Mouse (Mus musculus): ENCODE results near the gene Cbl. TPM values are rescaled to one million over a fixed set of nuclear protein-coding genes. Genes with fewer than 3 reads are reported as not detected.

Cbl gene
- polyA plus RNA-seq, 1 experiment from 2014 or later = 19.7 TPM

GRCm38 (mm10) chr9:44108269-44109055 is 125.4 kb downstream of the Cbl start:
- Histone ChIP-seq H3K9ac (replicated peaks; ENCODE audit: low read depth, low read length) (no peak overlapping the region), H3K36me3 (ENCODE audit: control insufficient read depth, insufficient read depth, low read length) (no peaks in the 10 kb centered on the region; the same call in 1 of the 2 replicates), H3K27me3 (ENCODE audit: control insufficient read depth, insufficient read depth, low read length) (no peaks in the 10 kb centered on the region), H3K27ac (ENCODE audit: low read depth, low read length) (no peak overlapping the region), H3K9me3 (ENCODE audit: control insufficient read depth, low read length) (no peaks in the 10 kb centered on the region), H3K4me3 (ENCODE audit: low read depth, low read length) (no peak overlapping the region), H3K4me1 (ENCODE audit: control insufficient read depth, insufficient read depth, low read length) (peaks cover 36% of the 10 kb centered on the region), H3K4me2 (ENCODE audit: low read depth, low read length) (peak overlapping the region; percentile 14; the same call in 1 of the 2 replicates)
- 83% methylated on average over 31 of the region's 31 CpGs for WGBS
- ATAC-seq (ENCODE audit: low read depth) = no peak

- WGBS = 33% methylated on average over 25 of the region's 25 CpGs
- H3K27ac ChIP-seq (ENCODE audit: low read depth, low read length) = peak overlapping the region; percentile 55
- H3K4me3 ChIP-seq (ENCODE audit: low read depth, low read length) = no peak overlapping the region; the same call in 1 of the 2 replicates
- H3K9ac ChIP-seq (replicated peaks; ENCODE audit: low read depth, low read length) = 0 out of 2 replicates have a peak overlapping the region, but pooled peaks have one; percentile 7
- H3K9me3 ChIP-seq (ENCODE audit: control insufficient read depth, low read length) = no peaks in the 10 kb centered on the region
- ATAC-seq (ENCODE audit: low read depth) = peak; percentile 13; the same call in 1 of the 2 replicates
- H3K27me3 ChIP-seq (ENCODE audit: control insufficient read depth, insufficient read depth, low read length) = no peaks in the 10 kb centered on the region
- peak overlapping the region; percentile 31 for H3K4me2 ChIP-seq (ENCODE audit: low read depth, low read length)
- H3K4me1 ChIP-seq (ENCODE audit: control insufficient read depth, insufficient read depth, low read length) = peaks cover 36% of the 10 kb centered on the region
- H3K36me3 ChIP-seq (ENCODE audit: control insufficient read depth, insufficient read depth, low read length) = no peaks in the 10 kb centered on the region; the same call in 1 of the 2 replicates
Observed at GRCm38 (mm10) chr9:44107557-44108179, 126.2 kb downstream of the Cbl start.

- ATAC-seq (ENCODE audit: low read depth) = peak; percentile 74
- 0 out of 2 replicates have a peak within 1 kb of the TSS, but pooled peaks have one; percentile 7 for H3K9ac ChIP-seq (replicated peaks; ENCODE audit: low read depth, low read length)
- no peaks in the 10 kb centered on the region; the same call in 1 of the 2 replicates for H3K36me3 ChIP-seq (ENCODE audit: control insufficient read depth, insufficient read depth, low read length)
- no peaks in the 10 kb centered on the region for H3K9me3 ChIP-seq (ENCODE audit: control insufficient read depth, low read length)
- peak within 1 kb of the TSS; percentile 55 for H3K27ac ChIP-seq (ENCODE audit: low read depth, low read length)
- no peaks in the 10 kb centered on the region for H3K27me3 ChIP-seq (ENCODE audit: control insufficient read depth, insufficient read depth, low read length)
- H3K4me2 ChIP-seq (ENCODE audit: low read depth, low read length) = peak within 1 kb of the TSS; percentile 31
- no peak within 1 kb of the TSS; the same call in 1 of the 2 replicates for H3K4me3 ChIP-seq (ENCODE audit: low read depth, low read length)
- peaks cover 36% of the 10 kb centered on the region for H3K4me1 ChIP-seq (ENCODE audit: control insufficient read depth, insufficient read depth, low read length)
- 40% methylated on average over 8 of the region's 8 CpGs for WGBS
Observed at GRCm38 (mm10) chr9:44107110-44107509, 126.7 kb downstream of the Cbl start, which contains the start of gene C1qtnf5. C1qtnf5 (plus strand) TSS chr9:44107245.

- 87% methylated on average over 4 of the region's 4 CpGs for WGBS
- H3K4me2 ChIP-seq (ENCODE audit: low read depth, low read length) = no peak overlapping the region
- no peak for ATAC-seq (ENCODE audit: low read depth)
- no peak overlapping the region for H3K27ac ChIP-seq (ENCODE audit: low read depth, low read length)
- H3K36me3 ChIP-seq (ENCODE audit: control insufficient read depth, insufficient read depth, low read length) = no peaks in the 10 kb centered on the region; the same call in 1 of the 2 replicates
- no peak overlapping the region for H3K9ac ChIP-seq (replicated peaks; ENCODE audit: low read depth, low read length)
- H3K27me3 ChIP-seq (ENCODE audit: control insufficient read depth, insufficient read depth, low read length) = no peaks in the 10 kb centered on the region
- no peak overlapping the region for H3K4me3 ChIP-seq (ENCODE audit: low read depth, low read length)
- no peaks in the 10 kb centered on the region for H3K9me3 ChIP-seq (ENCODE audit: control insufficient read depth, low read length)
- peaks cover 36% of the 10 kb centered on the region for H3K4me1 ChIP-seq (ENCODE audit: control insufficient read depth, insufficient read depth, low read length)
Observed at GRCm38 (mm10) chr9:44106596-44106995, 127.3 kb downstream of the Cbl start.

GRCm38 (mm10) chr9:44106182-44106581 is 127.7 kb downstream of the Cbl start:
- no peak overlapping the region for H3K9ac ChIP-seq (replicated peaks; ENCODE audit: low read depth, low read length)

GRCm38 (mm10) chr9:44105781-44106180 is 128.1 kb downstream of the Cbl start:
- Histone ChIP-seq H3K4me1 (ENCODE audit: control insufficient read depth, insufficient read depth, low read length) (peaks cover 36% of the 10 kb centered on the region), H3K27me3 (ENCODE audit: control insufficient read depth, insufficient read depth, low read length) (no peaks in the 10 kb centered on the region), H3K4me3 (ENCODE audit: low read depth, low read length) (no peak overlapping the region), H3K9me3 (ENCODE audit: control insufficient read depth, low read length) (no peaks in the 10 kb centered on the region), H3K9ac (replicated peaks; ENCODE audit: low read depth, low read length) (no peak overlapping the region), H3K4me2 (ENCODE audit: low read depth, low read length) (no peak overlapping the region), H3K27ac (ENCODE audit: low read depth, low read length) (no peak overlapping the region), H3K36me3 (ENCODE audit: control insufficient read depth, insufficient read depth, low read length) (no peaks in the 10 kb centered on the region; the same call in 1 of the 2 replicates)
- ATAC-seq (ENCODE audit: low read depth) = no peak
- 92% methylated on average over 10 of the region's 10 CpGs for WGBS

More at GRCm38 (mm10) chr9:44106182-44106581, 127.7 kb downstream of the Cbl start:
- no peak overlapping the region for H3K27ac ChIP-seq (ENCODE audit: low read depth, low read length)
- ATAC-seq (ENCODE audit: low read depth) = no peak
- no peaks in the 10 kb centered on the region for H3K9me3 ChIP-seq (ENCODE audit: control insufficient read depth, low read length)
- H3K36me3 ChIP-seq (ENCODE audit: control insufficient read depth, insufficient read depth, low read length) = no peaks in the 10 kb centered on the region; the same call in 1 of the 2 replicates
- H3K4me1 ChIP-seq (ENCODE audit: control insufficient read depth, insufficient read depth, low read length) = peaks cover 36% of the 10 kb centered on the region
- no peak overlapping the region for H3K4me2 ChIP-seq (ENCODE audit: low read depth, low read length)
- 88% methylated on average over 7 of the region's 7 CpGs for WGBS
- no peak overlapping the region for H3K4me3 ChIP-seq (ENCODE audit: low read depth, low read length)
- no peaks in the 10 kb centered on the region for H3K27me3 ChIP-seq (ENCODE audit: control insufficient read depth, insufficient read depth, low read length)

GRCm38 (mm10) chr9:44104881-44105280 is 129.0 kb downstream of the Cbl start:
- Histone ChIP-seq H3K9me3 (ENCODE audit: control insufficient read depth, low read length) (no peaks in the 10 kb centered on the region), H3K27me3 (ENCODE audit: control insufficient read depth, insufficient read depth, low read length) (no peaks in the 10 kb centered on the region), H3K9ac (replicated peaks; ENCODE audit: low read depth, low read length) (no peak overlapping the region), H3K27ac (ENCODE audit: low read depth, low read length) (no peak overlapping the region), H3K36me3 (ENCODE audit: control insufficient read depth, insufficient read depth, low read length) (no peaks in the 10 kb centered on the region; the same call in 1 of the 2 replicates), H3K4me3 (ENCODE audit: low read depth, low read length) (no peak overlapping the region), H3K4me2 (ENCODE audit: low read depth, low read length) (no peak overlapping the region), H3K4me1 (ENCODE audit: control insufficient read depth, insufficient read depth, low read length) (peaks cover 28% of the 10 kb centered on the region)
- 96% methylated on average over 7 of the region's 7 CpGs for WGBS
- ATAC-seq (ENCODE audit: low read depth) = no peak

- H3K4me2 ChIP-seq (ENCODE audit: low read depth, low read length) = no peak within 1 kb of the TSS
- WGBS = 86% methylated on average over 9 of the region's 9 CpGs
- no peak within 1 kb of the TSS for H3K4me3 ChIP-seq (ENCODE audit: low read depth, low read length)
- H3K27ac ChIP-seq (ENCODE audit: low read depth, low read length) = no peak within 1 kb of the TSS
- no peaks in the 10 kb centered on the region for H3K9me3 ChIP-seq (ENCODE audit: control insufficient read depth, low read length)
- H3K36me3 ChIP-seq (ENCODE audit: control insufficient read depth, insufficient read depth, low read length) = no peaks in the 10 kb centered on the region
- no peak for ATAC-seq (ENCODE audit: low read depth)
- no peaks in the 10 kb centered on the region for H3K27me3 ChIP-seq (ENCODE audit: control insufficient read depth, insufficient read depth, low read length)
- peaks cover 3% of the 10 kb centered on the region; the same call in 1 of the 2 replicates for H3K4me1 ChIP-seq (ENCODE audit: control insufficient read depth, insufficient read depth, low read length)
- no peak within 1 kb of the TSS for H3K9ac ChIP-seq (replicated peaks; ENCODE audit: low read depth, low read length)
Observed at GRCm38 (mm10) chr9:44101490-44101889, 132.4 kb downstream of the Cbl start, which contains the start of gene Mfrp. Mfrp (plus strand) TSS chr9:44101729.
